Mouse (Mus musculus): ENCODE measurements around the gene Pcnt. TPM values are rescaled to one million over a fixed set of nuclear protein-coding genes. Genes with fewer than 3 reads are reported as not detected.

Gene Pcnt
- total RNA-seq, 2 experiments from 2014 or later: 13.8 to 15.5 TPM

- peak in 1 of 2 experiments; percentile 12 for DNase-seq
These were observed 126.4 kb downstream of the Pcnt start for GRCm38 (mm10) chr10:76316194-76316593.

GRCm38 (mm10) chr10:76306738-76307137 is 135.8 kb downstream of the Pcnt start:
- DNase-seq: no peak

Other genes with a start within 250 kb of the Pcnt start
- gene Prmt2, start 204.9 kb downstream of the Pcnt start, total RNA-seq (2021): 10 to 100 TPM; 21.3 to 25.5 TPM
- 10 to 100 TPM; 12.1 to 17.8 TPM for gene S100b, start 188.9 kb downstream of the Pcnt start, total RNA-seq (2021)
- 10 to 100 TPM; 21.5 to 26.9 TPM for gene Dip2a, start 97.5 kb downstream of the Pcnt start, total RNA-seq (2021)
- gene AC141477.1, start 2.3 kb downstream of the Pcnt start, total RNA-seq (2021): not detected
- not detected for gene 2610028H24Rik, start 6.3 kb upstream of the Pcnt start, total RNA-seq (2021)
- gene Mcm3ap, start 26.1 kb upstream of the Pcnt start, total RNA-seq (2021): 10 to 100 TPM; 33.6 to 34.7 TPM
- gene Ybey, start 26.3 kb upstream of the Pcnt start, total RNA-seq (2021): 1 to 10 TPM; 2.0 to 3.5 TPM
- 10 to 100 TPM; 52.1 to 85.1 TPM for gene Lss, start 88.8 kb upstream of the Pcnt start, total RNA-seq (2021)
- under 1 TPM in 1 of 2 experiments, not detected in 1; 0.30 TPM for gene Spatc1l, start 119.5 kb upstream of the Pcnt start, total RNA-seq (2021)
- under 1 TPM in 1 of 2 experiments, not detected in 1; 0.53 TPM for gene Ftcd, start 132.9 kb upstream of the Pcnt start, total RNA-seq (2021)
- 10 to 100 TPM; 37.3 to 74.0 TPM for gene Col6a2, start 180.8 kb upstream of the Pcnt start, total RNA-seq (2021)

All from adrenal gland, postnatal 36 days (tissue).